Mouse (Mus musculus) forebrain, embryonic 16.5 days (tissue): ENCODE measurements at regions not wholly inside any gene's neighbourhood (a gene's known extent, or its start where the extent isn't known, plus 50 kb on each side); places are given as distances from the start of the nearest gene placed in this dataset.

Source experiments
- ATAC-seq: fragments of 200-750 bp; cut with Nextera tagmentation; 2 replicates; pipeline ENCODE4 v1.8.0; 2017; ENCODE audit warnings: mild to moderate bottlenecking, moderate library complexity
- H3K27ac ChIP-seq: fragments of 300-500 bp; sonication (generic); 2 replicates; pipeline ENCODE4 v1.5.1; 2014; ENCODE audit warnings: low read length, control low read depth
- H3K27me3 ChIP-seq: fragments of 300-500 bp; sonication (generic); replicated peaks from 2 replicates; pipeline ENCODE4 v1.6.1; 2014; ENCODE audit warnings: low read length; ENCODE audit not compliant: control insufficient read depth, insufficient read depth
- H3K36me3 ChIP-seq: fragments of 300-500 bp; sonication (generic); 2 replicates; pipeline ENCODE4 v1.6.1; 2014; ENCODE audit not compliant: control insufficient read depth, insufficient read depth
- H3K4me1 ChIP-seq: fragments of 300-500 bp; sonication (generic); replicated peaks from 2 replicates; pipeline ENCODE4 v1.6.1; 2014; ENCODE audit warnings: low read length; ENCODE audit not compliant: control insufficient read depth, insufficient read depth
- H3K4me2 ChIP-seq: fragments of 300-500 bp; sonication (generic); 2 replicates; pipeline ENCODE4 v1.6.1; 2014; ENCODE audit warnings: mild to moderate bottlenecking, low read length, control low read depth
- H3K4me3 ChIP-seq: fragments of 300-500 bp; sonication (generic); replicated peaks from 2 replicates; pipeline ENCODE4 v1.5.1; 2014; ENCODE audit warnings: mild to moderate bottlenecking, low read length, control low read depth
- H3K9ac ChIP-seq: fragments of 300-500 bp; sonication (generic); replicated peaks from 2 replicates; pipeline ENCODE4 v1.6.1; 2014; ENCODE audit warnings: low read depth, low read length, control low read depth
- H3K9me3 ChIP-seq: fragments of 300-500 bp; sonication (generic); 2 replicates; pipeline ENCODE4 v1.6.1; 2016; ENCODE audit warnings: low read length; ENCODE audit not compliant: control insufficient read depth
- WGBS: fragments of 180-500 bp; shearing (Covaris S2); extraction: QIAGEN DNeasy Blood & Tissue Kit; methylation state at CpG from one replicate; pipeline ENCODE4 v1.1.7; 2014; 5-methylcytosine and 5-hydroxymethylcytosine counted together

DNA sequence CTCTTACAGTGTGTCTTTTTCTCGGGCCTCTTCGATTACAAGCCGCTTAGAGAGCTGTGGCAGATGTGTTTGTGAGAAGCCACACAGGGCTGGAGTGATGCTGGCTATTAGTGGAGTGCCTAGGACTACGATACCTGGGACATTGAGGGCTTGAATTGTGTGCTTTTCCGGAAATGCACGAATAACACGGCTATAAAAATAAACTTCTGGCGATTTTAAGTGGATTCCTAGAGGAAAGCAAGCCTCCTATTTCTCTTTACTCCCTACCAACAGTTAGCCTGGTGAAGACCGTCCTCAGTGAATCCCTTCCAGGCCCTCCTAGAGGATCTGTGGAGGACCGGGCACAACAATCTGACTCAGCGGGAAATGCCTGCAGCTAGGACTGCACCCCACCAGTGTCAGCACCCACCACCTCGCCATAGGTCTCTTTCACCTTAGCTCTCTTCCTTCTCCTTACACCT, 260.1 kb upstream of the Nfe2l3 start:
- ATAC-seq = no peak
- H3K4me3 ChIP-seq = peak overlapping the region; percentile 11; the same call in 1 of the 2 replicates
- H3K27ac ChIP-seq = no peak overlapping the region
- WGBS = 4% methylated on average over 12 of the region's 12 CpGs
- H3K27me3 ChIP-seq = peaks cover 55% of the 10 kb centered on the region
- H3K36me3 ChIP-seq = no peaks in the 10 kb centered on the region
- H3K4me2 ChIP-seq = peak overlapping the region; percentile 30
- peaks cover 15% of the 10 kb centered on the region for H3K4me1 ChIP-seq
- H3K9me3 ChIP-seq = no peaks in the 10 kb centered on the region; the same call in 1 of the 2 replicates
- no peak overlapping the region for H3K9ac ChIP-seq

GRCm38 (mm10) chr6:51172856-51173619, 259.4 kb upstream of the Nfe2l3 start:
- Histone ChIP-seq H3K4me3 (0 out of 2 replicates have a peak overlapping the region, but pooled peaks have one; percentile 8), H3K27me3 (peaks cover 59% of the 10 kb centered on the region), H3K27ac (no peak overlapping the region), H3K9me3 (no peaks in the 10 kb centered on the region; the same call in 1 of the 2 replicates), H3K36me3 (no peaks in the 10 kb centered on the region), H3K9ac (no peak overlapping the region), H3K4me1 (peaks cover 15% of the 10 kb centered on the region), H3K4me2 (peak overlapping the region; percentile 30)
- ATAC-seq = peak; percentile 61
- under 1% methylated on average over 25 of the region's 25 CpGs for WGBS

DNA sequence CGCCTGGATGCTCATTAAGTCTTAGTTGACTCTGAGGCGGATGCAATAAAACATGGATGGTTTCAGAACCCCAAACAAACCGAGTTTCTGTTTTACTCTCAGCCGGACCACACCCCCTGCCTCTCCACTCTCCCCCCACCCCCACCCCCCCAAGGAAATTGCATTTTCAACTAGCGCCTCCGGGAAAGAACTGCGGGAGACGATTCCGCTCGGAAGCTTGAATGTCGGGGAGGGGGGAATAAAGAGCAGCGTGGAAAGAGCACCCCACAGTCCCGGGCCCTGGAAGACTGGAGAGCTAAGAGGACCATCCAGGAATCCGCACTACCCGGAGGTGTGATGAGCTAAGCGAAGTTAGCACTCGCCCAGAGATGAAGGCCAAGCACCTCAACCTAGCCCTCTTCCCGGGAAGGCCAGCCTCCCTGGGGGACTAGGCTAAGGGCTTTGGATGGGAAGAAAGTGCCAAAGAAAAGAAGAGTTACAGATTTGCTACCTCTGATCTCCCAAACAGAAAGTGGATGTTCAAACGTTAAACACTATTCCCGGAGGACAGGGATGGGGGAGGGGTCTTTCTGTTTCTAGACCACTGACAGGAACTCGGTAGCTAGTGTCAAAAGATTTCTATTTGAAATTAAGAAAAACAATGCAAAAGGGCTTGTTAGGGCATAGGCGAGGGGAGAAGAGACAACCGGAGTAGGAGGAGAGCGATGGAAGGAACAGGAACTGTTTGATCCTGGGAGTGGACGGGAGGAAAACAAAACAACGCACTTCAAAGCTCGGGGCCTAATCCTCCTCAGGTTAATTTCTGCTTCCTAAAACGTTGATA, 258.6 kb upstream of the Nfe2l3 start:
- H3K27ac ChIP-seq = no peak overlapping the region
- H3K9me3 ChIP-seq = no peaks in the 10 kb centered on the region; the same call in 1 of the 2 replicates
- ATAC-seq = no peak
- 2% methylated on average over 28 of the region's 28 CpGs for WGBS
- H3K4me2 ChIP-seq = peak overlapping the region; percentile 26
- no peak overlapping the region; the same call in 1 of the 2 replicates for H3K4me3 ChIP-seq
- peaks cover 62% of the 10 kb centered on the region for H3K27me3 ChIP-seq
- H3K9ac ChIP-seq = no peak overlapping the region
- peaks cover 7% of the 10 kb centered on the region for H3K4me1 ChIP-seq
- H3K36me3 ChIP-seq = no peaks in the 10 kb centered on the region

DNA sequence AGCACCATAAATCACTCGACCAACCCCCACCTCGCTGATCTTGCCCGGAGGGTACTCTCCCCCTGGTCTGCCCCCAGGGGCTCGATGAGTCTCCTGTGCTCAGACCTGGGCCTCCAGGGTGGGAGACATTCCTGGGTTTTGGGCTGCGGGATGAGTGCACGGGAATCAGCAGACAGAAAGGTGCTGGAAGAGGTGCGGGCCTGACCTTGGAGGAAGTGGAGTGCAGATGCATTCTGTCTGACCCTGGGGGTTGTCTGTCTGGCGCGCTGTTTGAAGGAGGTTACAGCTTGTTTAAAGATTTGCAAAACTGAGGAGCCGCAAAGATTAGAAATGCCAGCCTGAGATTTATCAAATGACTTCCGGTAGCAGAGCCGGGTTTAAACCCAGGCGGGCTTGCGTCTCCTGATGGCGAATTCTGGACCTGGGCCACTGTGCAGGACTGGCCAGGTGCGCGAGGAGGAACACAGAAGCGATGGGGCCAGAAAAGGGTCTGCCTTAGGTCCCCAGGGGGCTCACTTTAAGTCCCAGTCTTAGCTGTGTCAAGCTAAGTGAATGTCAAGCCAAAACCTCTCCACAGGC, 257.9 kb upstream of the Nfe2l3 start:
- no peak overlapping the region for H3K4me3 ChIP-seq
- H3K9ac ChIP-seq = no peak overlapping the region
- H3K4me2 ChIP-seq = no peak overlapping the region
- H3K9me3 ChIP-seq = no peaks in the 10 kb centered on the region; the same call in 1 of the 2 replicates
- no peak for ATAC-seq
- H3K27ac ChIP-seq = no peak overlapping the region
- no peaks in the 10 kb centered on the region for H3K36me3 ChIP-seq
- peaks cover 66% of the 10 kb centered on the region for H3K27me3 ChIP-seq
- peaks cover 5% of the 10 kb centered on the region for H3K4me1 ChIP-seq
- 3% methylated on average over 18 of the region's 18 CpGs for WGBS

GRCm38 (mm10) chr6:51175616-51176590, 256.6 kb upstream of the Nfe2l3 start:
- Histone ChIP-seq H3K4me2 (no peak overlapping the region), H3K9ac (no peak overlapping the region), H3K36me3 (no peaks in the 10 kb centered on the region), H3K4me3 (no peak overlapping the region), H3K4me1 (peaks cover 3% of the 10 kb centered on the region; the same call in 1 of the 2 replicates), H3K27ac (no peak overlapping the region), H3K27me3 (peaks cover 66% of the 10 kb centered on the region), H3K9me3 (no peaks in the 10 kb centered on the region; the same call in 1 of the 2 replicates)
- 5% methylated on average over 13 of the region's 13 CpGs for WGBS
- ATAC-seq = no peak

- no peak overlapping the region for H3K9ac ChIP-seq
- peaks cover 72% of the 10 kb centered on the region for H3K27me3 ChIP-seq
- H3K4me2 ChIP-seq = no peak overlapping the region
- no peak for ATAC-seq
- H3K36me3 ChIP-seq = no peaks in the 10 kb centered on the region
- no peak overlapping the region for H3K27ac ChIP-seq
- WGBS = 9% methylated on average over 6 of the region's 6 CpGs
- H3K4me3 ChIP-seq = no peak overlapping the region
- H3K4me1 ChIP-seq = peaks cover 3% of the 10 kb centered on the region; the same call in 1 of the 2 replicates
- no peaks in the 10 kb centered on the region for H3K9me3 ChIP-seq
Observed at GRCm38 (mm10) chr6:51176791-51177433, 255.6 kb upstream of the Nfe2l3 start.

- H3K4me1 ChIP-seq = peaks cover 3% of the 10 kb centered on the region; the same call in 1 of the 2 replicates
- peaks cover 72% of the 10 kb centered on the region for H3K27me3 ChIP-seq
- WGBS = under 1% methylated on average over 14 of the region's 14 CpGs
- H3K9ac ChIP-seq = no peak overlapping the region
- no peaks in the 10 kb centered on the region for H3K9me3 ChIP-seq
- no peak for ATAC-seq
- no peaks in the 10 kb centered on the region for H3K36me3 ChIP-seq
- peak overlapping the region; percentile 26 for H3K4me2 ChIP-seq
- peak overlapping the region; percentile 18; the same call in 1 of the 2 replicates for H3K4me3 ChIP-seq
- H3K27ac ChIP-seq = no peak overlapping the region
Observed at GRCm38 (mm10) chr6:51177701-51178060, 254.8 kb upstream of the Nfe2l3 start.
